Mouse (Mus musculus) embryonic facial prominence, embryonic 14.5 days (tissue): Measurements from ENCODE around the gene Nr2e3. TPM values are rescaled to one million over a fixed set of nuclear protein-coding genes. Genes with fewer than 3 reads are reported as not detected.

Source experiments
- ATAC-seq: fragments of 200-750 bp; cut with Nextera tagmentation; 2 replicates; pipeline ENCODE4 v1.8.0; 2017; ENCODE audit warnings: low read depth, moderate number of reproducible peaks, moderate TSS enrichment
- DNase-seq: peaks from one replicate; pipeline ENCODE4 v3.0.0-alpha.2; 2015; ENCODE audit warnings: low spot score
- H3K27ac ChIP-seq: fragments of 300-500 bp; sonication (generic); replicated peaks from 2 replicates; pipeline ENCODE4 v1.5.1; 2014; ENCODE audit warnings: low read depth, mild to moderate bottlenecking, low read length, moderate library complexity
- H3K27me3 ChIP-seq: fragments of 300-500 bp; sonication (generic); replicated peaks from 2 replicates; pipeline ENCODE4 v1.6.1; 2014; ENCODE audit warnings: low read length; ENCODE audit not compliant: control insufficient read depth, insufficient read depth
- H3K36me3 ChIP-seq: fragments of 300-500 bp; sonication (generic); 2 replicates; pipeline ENCODE4 v1.6.1; 2014; ENCODE audit warnings: low read length, mixed read lengths; ENCODE audit not compliant: control insufficient read depth, insufficient read depth
- H3K4me1 ChIP-seq: fragments of 300-500 bp; sonication (generic); 2 replicates; pipeline ENCODE4 v1.6.1; 2014; ENCODE audit warnings: antibody characterized with exemption, low read length; ENCODE audit not compliant: control insufficient read depth, insufficient read depth
- H3K4me2 ChIP-seq: fragments of 300-500 bp; sonication (generic); 2 replicates; pipeline ENCODE4 v1.6.1; 2014; ENCODE audit warnings: low read depth, mild to moderate bottlenecking, low read length, moderate library complexity, mixed read lengths
- H3K4me3 ChIP-seq: fragments of 300-500 bp; sonication (generic); 2 replicates; pipeline ENCODE4 v1.5.1; 2014; ENCODE audit warnings: low read depth, mild to moderate bottlenecking, low read length
- H3K9ac ChIP-seq: fragments of 300-500 bp; sonication (generic); 2 replicates; pipeline ENCODE4 v1.6.1; 2014; ENCODE audit warnings: low read depth, mild to moderate bottlenecking, low read length, moderate library complexity, mixed read lengths
- H3K9me3 ChIP-seq: fragments of 300-500 bp; sonication (generic); 2 replicates; pipeline ENCODE4 v1.6.1; 2016; ENCODE audit warnings: low read length; ENCODE audit not compliant: control insufficient read depth
- WGBS: fragments of 180-500 bp; shearing (Covaris S2); extraction: QIAGEN DNeasy Blood & Tissue Kit; methylation state at CpG from one replicate; pipeline ENCODE4 v1.1.7; 2014; 5-methylcytosine and 5-hydroxymethylcytosine counted together
- polyA plus RNA-seq: library from polyadenylated mRNA; unstranded; fragments of >200 nt; fragmentation: Nextera tagmentation; extraction: Ambion mirVana; gene quantifications from 2 replicates; pipeline ENCODE4 v1.2.1, GENCODE M21; 2014

The Nr2e3 gene
- polyA plus RNA-seq, 1 experiment from 2014 or later, result 0.60 TPM

GRCm38 (mm10) chr9:59955199-59955598 is 5.3 kb downstream of the Nr2e3 start:
- H3K9ac ChIP-seq, result 0 out of 2 replicates have a peak overlapping the region, but pooled peaks have one; percentile 30
- no peak overlapping the region for H3K4me3 ChIP-seq
- H3K36me3 ChIP-seq, result no peaks in the 10 kb centered on the region
- H3K4me1 ChIP-seq, result peaks cover 5% of the 10 kb centered on the region; the same call in 1 of the 2 replicates
- H3K27me3 ChIP-seq, result no peaks in the 10 kb centered on the region
- DNase-seq (peak; percentile 75), ATAC-seq (peak; percentile 42; the same call in 1 of the 2 replicates)
- H3K9me3 ChIP-seq, result no peaks in the 10 kb centered on the region
- peak overlapping the region; percentile 48 for H3K27ac ChIP-seq
- 43% methylated on average over 3 of the region's 3 CpGs for WGBS
- H3K4me2 ChIP-seq, result no peak overlapping the region

GRCm38 (mm10) chr9:59953556-59953955 is 6.9 kb downstream of the Nr2e3 start:
- Histone ChIP-seq H3K9ac (no peak overlapping the region), H3K36me3 (no peaks in the 10 kb centered on the region), H3K9me3 (no peaks in the 10 kb centered on the region), H3K27me3 (no peaks in the 10 kb centered on the region), H3K27ac (no peak overlapping the region), H3K4me3 (no peak overlapping the region), H3K4me2 (no peak overlapping the region), H3K4me1 (peaks cover 5% of the 10 kb centered on the region; the same call in 1 of the 2 replicates)
- ATAC-seq (no peak), DNase-seq (no peak)
- 78% methylated on average over 7 of the region's 7 CpGs for WGBS

GRCm38 (mm10) chr9:59952515-59953070 is 7.9 kb downstream of the Nr2e3 start:
- H3K4me2 ChIP-seq, result no peak overlapping the region
- ATAC-seq, result no peak

GRCm38 (mm10) chr9:59951943-59952342 is 8.5 kb downstream of the Nr2e3 start:
- no peaks in the 10 kb centered on the region for H3K9me3 ChIP-seq
- DNase-seq, result no peak
- H3K27me3 ChIP-seq, result no peaks in the 10 kb centered on the region
- ATAC-seq, result no peak
- H3K36me3 ChIP-seq, result no peaks in the 10 kb centered on the region
- no peak overlapping the region for H3K27ac ChIP-seq
- H3K9ac ChIP-seq, result no peak overlapping the region
- H3K4me1 ChIP-seq, result peaks cover 5% of the 10 kb centered on the region; the same call in 1 of the 2 replicates
- no peak overlapping the region for H3K4me3 ChIP-seq
- H3K4me2 ChIP-seq, result no peak overlapping the region
- 72% methylated on average over 4 of the region's 4 CpGs for WGBS

More at GRCm38 (mm10) chr9:59952515-59953070, 7.9 kb downstream of the Nr2e3 start:
- H3K36me3 ChIP-seq, result no peaks in the 10 kb centered on the region
- DNase-seq, result no peak
- no peaks in the 10 kb centered on the region for H3K9me3 ChIP-seq
- H3K4me3 ChIP-seq, result no peak overlapping the region
- no peak overlapping the region for H3K27ac ChIP-seq
- WGBS, result 63% methylated on average over 7 of the region's 8 CpGs
- H3K4me1 ChIP-seq, result peaks cover 5% of the 10 kb centered on the region; the same call in 1 of the 2 replicates
- no peaks in the 10 kb centered on the region for H3K27me3 ChIP-seq
- no peak overlapping the region for H3K9ac ChIP-seq

GRCm38 (mm10) chr9:59951001-59951750 is 9.3 kb downstream of the Nr2e3 start:
- no peak overlapping the region for H3K27ac ChIP-seq
- H3K4me2 ChIP-seq, result no peak overlapping the region
- no peak overlapping the region for H3K9ac ChIP-seq
- DNase-seq, result no peak
- no peaks in the 10 kb centered on the region for H3K36me3 ChIP-seq
- H3K4me1 ChIP-seq, result peaks cover 5% of the 10 kb centered on the region; the same call in 1 of the 2 replicates
- 90% methylated on average over 9 of the region's 9 CpGs for WGBS
- H3K4me3 ChIP-seq, result no peak overlapping the region
- no peaks in the 10 kb centered on the region for H3K9me3 ChIP-seq
- H3K27me3 ChIP-seq, result no peaks in the 10 kb centered on the region
- no peak for ATAC-seq

- H3K36me3 ChIP-seq, result no peaks in the 10 kb centered on the region
- no peak for ATAC-seq
- DNase-seq, result no peak
- no peaks in the 10 kb centered on the region for H3K4me1 ChIP-seq
- H3K27ac ChIP-seq, result no peak overlapping the region
- H3K9me3 ChIP-seq, result no peaks in the 10 kb centered on the region
- no peaks in the 10 kb centered on the region for H3K27me3 ChIP-seq
- WGBS, result 83% methylated on average over 5 of the region's 5 CpGs
- no peak overlapping the region for H3K4me2 ChIP-seq
- H3K9ac ChIP-seq, result no peak overlapping the region
- no peak overlapping the region for H3K4me3 ChIP-seq
Observed at GRCm38 (mm10) chr9:59949981-59950380, 10.5 kb downstream of the Nr2e3 start.

GRCm38 (mm10) chr9:59949511-59949910 is 10.9 kb downstream of the Nr2e3 start:
- ATAC-seq (no peak), DNase-seq (no peak)
- Histone ChIP-seq H3K4me2 (no peak overlapping the region), H3K9ac (no peak overlapping the region), H3K27ac (no peak overlapping the region), H3K4me3 (no peak overlapping the region), H3K4me1 (no peaks in the 10 kb centered on the region), H3K36me3 (no peaks in the 10 kb centered on the region), H3K27me3 (no peaks in the 10 kb centered on the region), H3K9me3 (no peaks in the 10 kb centered on the region)
- WGBS, result 76% methylated on average over 6 of the region's 6 CpGs

- H3K4me3 ChIP-seq, result no peak overlapping the region
- no peak overlapping the region for H3K27ac ChIP-seq
- no peaks in the 10 kb centered on the region for H3K9me3 ChIP-seq
- no peaks in the 10 kb centered on the region for H3K27me3 ChIP-seq
- no peaks in the 10 kb centered on the region for H3K4me1 ChIP-seq
- no peak overlapping the region for H3K9ac ChIP-seq
- DNase-seq, result no peak
- no peak for ATAC-seq
- H3K4me2 ChIP-seq, result no peak overlapping the region
- no peaks in the 10 kb centered on the region for H3K36me3 ChIP-seq
- 88% methylated on average over 16 of the region's 17 CpGs for WGBS
Observed at GRCm38 (mm10) chr9:59948691-59949250, 11.7 kb downstream of the Nr2e3 start.
